Mouse (Mus musculus) CH12.LX (cell line): ENCODE data around the gene Edaradd.

Source experiments
- CTCF ChIP-seq, 2 experiments: IDR thresholded peaks in 1 of 2; conservative IDR thresholded peaks in 1 of 2; 2 replicates each; pipeline ENCODE4 v1.5.1; 2011 to 2012; ENCODE audit warnings: low read depth in 2 of 2, low read length in 2 of 2, improper control_type of control experiment in 1 of 2, inconsistent platforms in 1 of 2, mild to moderate bottlenecking in 1 of 2, moderate library complexity in 1 of 2
- ELF1 ChIP-seq: IDR thresholded peaks from 2 replicates; pipeline ENCODE4 v1.6.1; 2014; ENCODE audit warnings: low read depth, mild to moderate bottlenecking, inconsistent platforms, low read length, improper control_type of control experiment
- EP300 ChIP-seq: IDR thresholded peaks from 2 replicates; pipeline ENCODE4 v1.6.1; 2011; ENCODE audit warnings: low read length, improper control_type of control experiment
- JUN ChIP-seq: IDR thresholded peaks from 2 replicates; pipeline ENCODE4 v1.6.1; 2011; ENCODE audit warnings: low read depth, mild to moderate bottlenecking, low read length, improper control_type of control experiment, moderate library complexity; ENCODE audit not compliant: insufficient read depth
- MAFK ChIP-seq: IDR thresholded peaks from 2 replicates; pipeline ENCODE4 v1.6.1; 2011; ENCODE audit warnings: low read length, improper control_type of control experiment; ENCODE audit not compliant: insufficient replicate concordance
- MXI1 ChIP-seq: IDR thresholded peaks from 2 replicates; pipeline ENCODE4 v1.6.1; 2011; ENCODE audit warnings: mild to moderate bottlenecking, low read depth, low read length, improper control_type of control experiment
- POLR2A ChIP-seq: IDR thresholded peaks from 2 replicates; pipeline ENCODE4 v1.6.1; 2011; ENCODE audit warnings: low read depth, mild to moderate bottlenecking, improper control_type of control experiment, low read length

DNA sequence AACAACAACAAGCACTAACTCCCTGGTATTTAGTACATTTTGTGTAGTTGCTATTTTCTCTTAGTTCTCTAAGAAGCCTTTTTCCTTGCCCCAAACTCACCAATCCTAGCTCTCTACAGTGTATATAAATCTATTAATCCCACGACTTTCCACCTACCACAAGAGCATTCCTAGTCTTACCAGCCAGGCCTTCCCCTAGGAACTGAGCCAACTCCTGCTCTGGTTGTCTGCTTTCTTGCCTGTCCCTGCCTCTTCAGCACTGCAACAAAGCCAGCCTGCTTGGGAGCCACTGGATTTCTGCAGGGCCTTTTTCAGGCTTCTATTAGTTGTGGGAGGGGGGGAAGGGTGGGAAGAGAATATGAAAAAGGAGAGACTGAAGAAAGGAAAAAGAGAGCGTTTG is 35.0 kb downstream of the Edaradd start:
- TF ChIP-seq MXI1 (no peak), ELF1 (no peak), POLR2A (no peak), JUN (no peak), CTCF (conservative IDR thresholded peaks at IDR 0.05 in 1 of 2, IDR thresholded peaks at IDR 0.05 in 1 of 2; ENCODE audit: low read depth in 2 of 2, low read length in 2 of 2) (no peak), EP300 (no peak), MAFK (no peak)
